Mouse (Mus musculus): ENCODE measurements around the gene Impdh1. TPM values are rescaled to one million over a fixed set of nuclear protein-coding genes. Genes with fewer than 3 reads are reported as not detected.
A peak's percentile ranks its signal among the peaks of the same experiment; 100 is the strongest.

Impdh1 gene
- polyA plus RNA-seq, 1 experiment from 2014 or later, result 32.5 TPM

DNA sequence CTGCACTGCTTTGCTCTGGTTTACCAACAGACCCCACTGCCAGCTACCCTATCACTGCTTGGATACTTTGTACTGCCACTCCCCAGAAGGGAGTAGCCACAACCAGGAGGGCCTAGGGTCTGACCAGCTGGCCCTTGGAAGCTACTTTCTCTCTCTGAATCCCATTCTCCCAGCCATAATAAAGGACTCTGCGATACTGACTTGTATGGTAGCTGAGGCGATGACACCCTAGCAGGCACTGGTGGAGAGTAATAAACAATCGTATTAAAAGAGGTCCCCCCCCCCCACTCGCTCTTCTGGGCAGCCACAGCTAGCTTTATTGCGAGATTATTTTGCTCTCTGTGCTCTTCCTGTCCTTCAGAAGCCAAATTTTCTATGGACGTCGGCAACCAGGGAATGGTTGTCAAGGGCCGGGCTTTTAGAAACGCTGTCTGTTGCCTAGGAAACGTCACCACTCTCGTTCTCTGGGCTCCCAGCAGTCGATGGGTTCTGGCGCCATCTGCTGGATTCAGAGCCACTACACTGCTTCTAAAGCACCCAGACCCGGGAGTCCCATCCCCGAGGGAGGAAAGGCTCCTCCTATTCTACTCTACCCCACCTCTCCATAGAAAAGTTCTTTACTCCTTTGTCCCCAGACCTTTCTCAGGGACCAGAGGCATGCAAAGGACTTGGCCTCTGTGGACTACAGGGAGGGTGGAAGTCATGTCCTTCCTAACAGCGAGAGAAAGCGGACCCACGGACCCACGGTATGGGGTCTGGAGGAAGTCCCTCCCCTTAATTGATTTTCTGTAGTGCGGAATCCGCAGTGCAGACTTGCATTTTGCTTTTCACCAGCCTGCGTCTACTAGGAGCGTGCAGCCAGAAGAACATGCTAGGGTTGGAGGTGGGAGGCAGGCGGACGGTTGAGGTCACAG lies 17.6 kb downstream of the Impdh1 start:
- Histone ChIP-seq H3K9me3 (ENCODE audit: control insufficient read depth, low read length) (no peaks in the 10 kb centered on the region), H3K4me3 (ENCODE audit: control insufficient read depth in 1 of 2, insufficient read depth in 1 of 2, low read depth in 1 of 2, low read length in 2 of 2) (peak overlapping the region; percentile 21 to 40), H3K27ac (replicated peaks in 1 of 2; ENCODE audit: control insufficient read depth in 1 of 2, insufficient read depth in 1 of 2, low read depth in 2 of 2, low read length in 2 of 2) (no peak overlapping the region), H3K9ac (ENCODE audit: low read length) (peak overlapping the region; percentile 9), H3K4me1 (ENCODE audit: control insufficient read depth in 2 of 2, insufficient read depth in 2 of 2, low read length in 2 of 2) (peaks cover 4 to 9% of the 10 kb centered on the region in 2 experiments; a peak in 2 of 4 replicates), H3K36me3 (ENCODE audit: control insufficient read depth, insufficient read depth, low read length) (peaks cover 24% of the 10 kb centered on the region), H3K4me2 (ENCODE audit: low read length) (peak overlapping the region; percentile 61), H3K27me3 (ENCODE audit: control insufficient read depth, insufficient read depth, low read length) (no peaks in the 10 kb centered on the region)
- 14% methylated on average over 25 of the region's 25 CpGs for WGBS
- ATAC-seq (ENCODE audit: insufficient number of reproducible peaks, insufficient read depth, low FRiP score, low read depth), result no peak; the same call in 1 of the 2 replicates

GRCm38 (mm10) chr6:29195846-29196698 lies 20.1 kb downstream of the Impdh1 start:
- Histone ChIP-seq H3K36me3 (ENCODE audit: control insufficient read depth, insufficient read depth, low read length) (0 out of 2 replicates have a peak, but pooled peaks cover 3% of the 10 kb centered on the region), H3K9me3 (ENCODE audit: control insufficient read depth, low read length) (no peaks in the 10 kb centered on the region), H3K4me2 (ENCODE audit: low read length) (no peak overlapping the region), H3K9ac (ENCODE audit: low read length) (no peak overlapping the region), H3K4me3 (ENCODE audit: control insufficient read depth in 1 of 2, insufficient read depth in 1 of 2, low read depth in 1 of 2, low read length in 2 of 2) (no peak overlapping the region), H3K27ac (replicated peaks in 1 of 2; ENCODE audit: control insufficient read depth in 1 of 2, insufficient read depth in 1 of 2, low read depth in 2 of 2, low read length in 2 of 2) (no peak overlapping the region), H3K4me1 (ENCODE audit: control insufficient read depth in 2 of 2, insufficient read depth in 2 of 2, low read length in 2 of 2) (peaks cover 4 to 9% of the 10 kb centered on the region in 2 experiments; a peak in 2 of 4 replicates), H3K27me3 (ENCODE audit: control insufficient read depth, insufficient read depth, low read length) (no peaks in the 10 kb centered on the region)
- WGBS, result 74% methylated on average over 5 of the region's 5 CpGs
- ATAC-seq (ENCODE audit: insufficient number of reproducible peaks, insufficient read depth, low FRiP score, low read depth), result no peak

DNA sequence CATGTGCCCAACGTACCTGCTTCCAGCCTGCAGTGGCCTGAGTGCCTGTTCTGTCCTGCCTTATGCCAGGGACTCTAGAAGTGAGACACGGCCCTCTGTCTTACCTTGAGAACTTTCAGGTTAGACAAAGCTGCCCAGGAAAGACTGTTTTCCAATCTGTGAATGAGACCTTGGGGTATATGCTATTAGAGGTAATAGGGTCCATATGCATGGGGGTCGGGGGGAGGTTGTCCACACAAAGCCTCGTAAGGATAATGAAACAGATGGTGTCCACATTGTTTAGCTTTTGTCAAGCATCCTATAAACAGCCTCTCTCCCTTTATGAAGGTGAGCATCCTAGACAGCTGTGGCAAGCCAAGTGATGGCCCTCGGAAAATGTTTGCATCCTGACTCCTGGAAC lies 21.0 kb downstream of the Impdh1 start:
- Histone ChIP-seq H3K27ac (replicated peaks in 1 of 2; ENCODE audit: control insufficient read depth in 1 of 2, insufficient read depth in 1 of 2, low read depth in 2 of 2, low read length in 2 of 2) (no peak overlapping the region), H3K4me1 (ENCODE audit: control insufficient read depth in 2 of 2, insufficient read depth in 2 of 2, low read length in 2 of 2) (peaks cover 4 to 9% of the 10 kb centered on the region in 2 experiments; a peak in 2 of 4 replicates), H3K27me3 (ENCODE audit: control insufficient read depth, insufficient read depth, low read length) (no peaks in the 10 kb centered on the region), H3K4me3 (ENCODE audit: control insufficient read depth in 1 of 2, insufficient read depth in 1 of 2, low read depth in 1 of 2, low read length in 2 of 2) (no peak overlapping the region), H3K36me3 (ENCODE audit: control insufficient read depth, insufficient read depth, low read length) (no peaks in the 10 kb centered on the region), H3K9ac (ENCODE audit: low read length) (no peak overlapping the region), H3K4me2 (ENCODE audit: low read length) (no peak overlapping the region), H3K9me3 (ENCODE audit: control insufficient read depth, low read length) (no peaks in the 10 kb centered on the region)
- WGBS, result 78% methylated on average over 5 of the region's 5 CpGs
- ATAC-seq (ENCODE audit: insufficient number of reproducible peaks, insufficient read depth, low FRiP score, low read depth), result no peak

- ATAC-seq (ENCODE audit: insufficient number of reproducible peaks, insufficient read depth, low FRiP score, low read depth), result peak; percentile 72
- Histone ChIP-seq H3K27ac (replicated peaks in 1 of 2; ENCODE audit: control insufficient read depth in 1 of 2, insufficient read depth in 1 of 2, low read depth in 2 of 2, low read length in 2 of 2) (peak overlapping the region; percentile 60 to 73), H3K4me2 (ENCODE audit: low read length) (peak overlapping the region; percentile 8; the same call in 1 of the 2 replicates)
Observed at GRCm38 (mm10) chr6:29193961-29194750, 22.0 kb downstream of the Impdh1 start.

GRCm38 (mm10) chr6:29187936-29188335 lies 28.2 kb downstream of the Impdh1 start:
- no peak overlapping the region for H3K27ac ChIP-seq (replicated peaks in 1 of 2; ENCODE audit: control insufficient read depth in 1 of 2, insufficient read depth in 1 of 2, low read depth in 2 of 2, low read length in 2 of 2)
- no peak for ATAC-seq (ENCODE audit: insufficient number of reproducible peaks, insufficient read depth, low FRiP score, low read depth)
- H3K9ac ChIP-seq (ENCODE audit: low read length), result no peak overlapping the region
- WGBS, result 44% methylated on average over 1 of the region's 1 CpGs
- H3K36me3 ChIP-seq (ENCODE audit: control insufficient read depth, insufficient read depth, low read length), result no peaks in the 10 kb centered on the region
- no peak overlapping the region for H3K4me3 ChIP-seq (ENCODE audit: control insufficient read depth in 1 of 2, insufficient read depth in 1 of 2, low read depth in 1 of 2, low read length in 2 of 2)
- H3K9me3 ChIP-seq (ENCODE audit: control insufficient read depth, low read length), result no peaks in the 10 kb centered on the region
- no peaks in the 10 kb centered on the region for H3K4me1 ChIP-seq (ENCODE audit: control insufficient read depth in 2 of 2, insufficient read depth in 2 of 2, low read length in 2 of 2)
- H3K4me2 ChIP-seq (ENCODE audit: low read length), result no peak overlapping the region
- 0 out of 2 replicates have a peak, but pooled peaks cover under 1% of the 10 kb centered on the region for H3K27me3 ChIP-seq (ENCODE audit: control insufficient read depth, insufficient read depth, low read length)

More at GRCm38 (mm10) chr6:29193961-29194750, 22.0 kb downstream of the Impdh1 start:
- Histone ChIP-seq H3K27me3 (ENCODE audit: control insufficient read depth, insufficient read depth, low read length) (no peaks in the 10 kb centered on the region), H3K4me1 (ENCODE audit: control insufficient read depth in 2 of 2, insufficient read depth in 2 of 2, low read length in 2 of 2) (peaks cover 4 to 9% of the 10 kb centered on the region in 2 experiments; a peak in 2 of 4 replicates), H3K9ac (ENCODE audit: low read length) (no peak overlapping the region), H3K36me3 (ENCODE audit: control insufficient read depth, insufficient read depth, low read length) (no peaks in the 10 kb centered on the region), H3K4me3 (ENCODE audit: control insufficient read depth in 1 of 2, insufficient read depth in 1 of 2, low read depth in 1 of 2, low read length in 2 of 2) (no peak overlapping the region), H3K9me3 (ENCODE audit: control insufficient read depth, low read length) (no peaks in the 10 kb centered on the region)
- 34% methylated on average over 15 of the region's 15 CpGs for WGBS

DNA sequence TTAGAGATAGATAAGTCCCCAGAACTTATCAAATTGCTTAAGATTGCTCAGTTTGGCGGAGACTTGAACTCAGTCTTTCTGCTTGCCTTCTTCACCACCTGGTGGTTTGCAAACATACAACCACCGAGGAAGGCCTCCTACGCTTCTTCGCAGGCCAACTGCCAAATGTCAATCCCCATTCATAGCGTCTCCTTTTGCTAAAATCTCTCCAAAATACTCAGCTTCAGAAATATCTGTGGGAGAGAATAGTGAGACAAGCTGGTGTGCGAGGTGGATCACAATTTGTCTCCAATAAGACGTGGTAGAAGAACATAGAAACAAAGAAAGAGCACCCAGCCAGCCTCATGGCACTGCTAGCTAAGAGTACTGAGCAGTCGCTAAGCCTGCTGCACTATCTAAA lies 36.3 kb downstream of the Impdh1 start:
- H3K9me3 ChIP-seq (ENCODE audit: control insufficient read depth, low read length), result no peaks in the 10 kb centered on the region
- H3K4me2 ChIP-seq (ENCODE audit: low read length), result peak overlapping the region; percentile 89
- H3K36me3 ChIP-seq (ENCODE audit: control insufficient read depth, insufficient read depth, low read length), result no peaks in the 10 kb centered on the region
- H3K4me1 ChIP-seq (ENCODE audit: control insufficient read depth in 2 of 2, insufficient read depth in 2 of 2, low read length in 2 of 2), result no peaks in the 10 kb centered on the region
- peak overlapping the region in 1 of 2 experiments; percentile 52; a peak in 2 of 4 replicates for H3K4me3 ChIP-seq (ENCODE audit: control insufficient read depth in 1 of 2, insufficient read depth in 1 of 2, low read depth in 1 of 2, low read length in 2 of 2)
- peak overlapping the region; percentile 64 for H3K9ac ChIP-seq (ENCODE audit: low read length)
- H3K27me3 ChIP-seq (ENCODE audit: control insufficient read depth, insufficient read depth, low read length), result peaks cover 45% of the 10 kb centered on the region
- H3K27ac ChIP-seq (replicated peaks in 1 of 2; ENCODE audit: control insufficient read depth in 1 of 2, insufficient read depth in 1 of 2, low read depth in 2 of 2, low read length in 2 of 2), result no peak overlapping the region
- WGBS, result 43% methylated on average over 8 of the region's 8 CpGs
- ATAC-seq (ENCODE audit: insufficient number of reproducible peaks, insufficient read depth, low FRiP score, low read depth), result no peak

All from heart, embryonic 14.5 days (tissue).